Mouse (Mus musculus) kidney, embryonic 14.5 days (tissue): ENCODE measurements at regions not wholly inside any gene's neighbourhood (a gene's known extent, or its start where the extent isn't known, plus 50 kb on each side); places are given as distances from the start of the nearest gene placed in this dataset.

Experiments
- ATAC-seq: fragments of 200-750 bp; cut with Nextera tagmentation; 2 replicates; pipeline ENCODE4 v1.8.0; 2017; ENCODE audit warnings: moderate number of reproducible peaks, mild to moderate bottlenecking, moderate TSS enrichment, moderate library complexity; ENCODE audit not compliant: low FRiP score, low TSS enrichment
- H3K27ac ChIP-seq: fragments of 300-500 bp; sonication (generic); 2 replicates; pipeline ENCODE4 v1.5.1; 2014; ENCODE audit warnings: low read depth, mild to moderate bottlenecking, low read length, moderate library complexity, mixed read lengths
- H3K27me3 ChIP-seq: fragments of 300-500 bp; sonication (generic); 2 replicates; pipeline ENCODE4 v1.6.1; 2014; ENCODE audit warnings: mild to moderate bottlenecking, low read length; ENCODE audit not compliant: control insufficient read depth, insufficient read depth
- H3K36me3 ChIP-seq: fragments of 300-500 bp; sonication (generic); 2 replicates; pipeline ENCODE4 v1.6.1; 2014; ENCODE audit warnings: low read length, mixed read lengths; ENCODE audit not compliant: control insufficient read depth, insufficient read depth
- H3K4me1 ChIP-seq: fragments of 300-500 bp; sonication (generic); 2 replicates; pipeline ENCODE4 v1.6.1; 2014; ENCODE audit warnings: low read length, mixed read lengths; ENCODE audit not compliant: control insufficient read depth, insufficient read depth
- H3K4me2 ChIP-seq: fragments of 300-500 bp; sonication (generic); replicated peaks from 2 replicates; pipeline ENCODE4 v1.6.1; 2014; ENCODE audit warnings: low read depth, mild to moderate bottlenecking, low read length
- H3K4me3 ChIP-seq: fragments of 300-500 bp; sonication (generic); 2 replicates; pipeline ENCODE4 v1.5.1; 2014; ENCODE audit warnings: mild to moderate bottlenecking, low read length
- H3K9ac ChIP-seq: fragments of 300-500 bp; sonication (generic); 2 replicates; pipeline ENCODE4 v1.6.1; 2014; ENCODE audit warnings: low read depth, mild to moderate bottlenecking, low read length, moderate library complexity
- H3K9me3 ChIP-seq: fragments of 300-500 bp; sonication (generic); 2 replicates; pipeline ENCODE4 v1.6.1; 2016; ENCODE audit warnings: low read length; ENCODE audit not compliant: control insufficient read depth
- WGBS: fragments of 180-500 bp; shearing (Covaris S2); extraction: QIAGEN DNeasy Blood & Tissue Kit; methylation state at CpG from one replicate; pipeline ENCODE4 v1.1.7; 2014; 5-methylcytosine and 5-hydroxymethylcytosine counted together

DNA sequence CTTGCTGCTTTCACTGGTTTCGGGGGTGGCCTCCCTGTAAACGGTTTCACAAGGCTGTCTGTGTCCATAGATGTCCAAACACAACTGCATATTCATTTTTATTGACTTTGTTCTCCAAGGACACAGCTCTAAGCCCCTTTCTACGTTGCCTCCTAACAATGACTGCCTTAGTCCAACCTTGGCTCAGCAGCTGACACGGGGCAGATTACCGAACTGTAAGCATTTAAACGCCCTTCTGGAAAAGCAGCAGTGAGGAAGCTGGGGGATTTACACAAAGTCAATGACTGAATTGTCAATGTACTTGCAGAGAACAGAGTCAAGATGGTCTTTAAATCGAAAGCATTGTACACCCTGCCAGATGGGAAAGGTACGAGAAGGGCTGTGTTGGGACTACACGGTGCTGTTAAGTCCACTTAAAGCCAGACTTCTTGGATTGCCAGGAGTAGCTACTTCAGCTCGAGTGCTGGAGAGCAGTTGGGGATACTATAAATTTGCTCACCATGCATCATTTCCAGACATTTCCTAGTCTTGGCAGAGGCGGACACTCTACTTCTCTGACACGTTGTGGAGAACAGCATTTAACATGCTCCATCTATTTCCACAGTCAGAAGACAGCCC is 149.0 kb downstream of the Dact1 start:
- H3K9me3 ChIP-seq: no peaks in the 10 kb centered on the region
- 0 out of 2 replicates have a peak, but pooled peaks cover 2% of the 10 kb centered on the region for H3K4me1 ChIP-seq
- no peaks in the 10 kb centered on the region for H3K27me3 ChIP-seq
- WGBS: 64% methylated on average over 12 of the region's 12 CpGs
- ATAC-seq: no peak
- no peak overlapping the region for H3K4me2 ChIP-seq
- no peak overlapping the region for H3K4me3 ChIP-seq
- no peak overlapping the region for H3K9ac ChIP-seq
- no peaks in the 10 kb centered on the region for H3K36me3 ChIP-seq
- H3K27ac ChIP-seq: peak overlapping the region; percentile 56; the same call in 1 of the 2 replicates

DNA sequence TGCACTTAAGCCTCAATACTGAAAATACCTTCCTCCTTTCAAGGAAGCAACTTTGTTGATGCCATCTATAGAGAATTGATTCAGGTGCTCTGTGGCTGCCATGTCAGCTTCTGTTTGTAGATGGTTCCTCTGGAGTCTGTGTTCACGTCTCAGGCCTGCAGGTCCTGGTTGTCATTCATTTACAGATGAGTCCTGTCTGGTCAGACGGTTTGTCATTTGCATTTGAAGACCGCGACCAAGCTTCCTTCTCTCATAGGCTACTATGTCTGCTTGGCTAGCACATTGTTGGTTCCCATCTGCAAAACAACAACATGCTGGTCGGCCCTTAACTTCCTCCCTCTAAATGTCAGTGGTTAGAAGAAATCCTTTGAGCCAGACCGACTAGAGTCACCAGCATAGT is 151.0 kb downstream of the Dact1 start:
- H3K4me2 ChIP-seq: no peak overlapping the region
- no peak for ATAC-seq

DNA sequence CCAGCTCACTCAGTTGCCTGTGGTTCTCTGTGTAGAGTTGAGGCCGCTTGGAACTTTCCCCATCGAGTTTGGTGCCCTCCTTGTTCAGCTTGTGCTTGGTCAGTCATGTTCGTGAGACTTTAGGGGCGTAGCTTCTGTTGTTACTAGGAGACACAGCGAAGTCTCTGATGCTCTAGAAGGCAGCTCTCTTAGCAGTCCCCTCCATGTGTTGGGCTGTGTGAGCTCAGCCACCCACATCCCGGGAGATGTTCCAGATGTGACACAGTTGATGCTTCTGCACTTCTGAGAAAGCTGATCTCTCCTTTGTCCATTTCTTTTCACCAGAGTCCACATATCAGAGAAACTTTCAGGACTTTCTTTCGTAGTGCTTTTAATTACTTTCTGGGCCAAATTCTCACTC is 158.1 kb downstream of the Dact1 start:
- peak overlapping the region; percentile 47; the same call in 1 of the 2 replicates for H3K27ac ChIP-seq
- ATAC-seq: peak; percentile 74

More for the DNA sequence above, 151.0 kb downstream of the Dact1 start:
- WGBS: 66% methylated on average over 6 of the region's 6 CpGs
- Histone ChIP-seq H3K9ac (no peak overlapping the region), H3K36me3 (no peaks in the 10 kb centered on the region), H3K27ac (no peak overlapping the region), H3K27me3 (no peaks in the 10 kb centered on the region), H3K4me3 (no peak overlapping the region), H3K9me3 (no peaks in the 10 kb centered on the region), H3K4me1 (0 out of 2 replicates have a peak, but pooled peaks cover 2% of the 10 kb centered on the region)

GRCm38 (mm10) chr12:71468324-71468723 is 158.6 kb downstream of the Dact1 start:
- H3K27me3 ChIP-seq: no peaks in the 10 kb centered on the region
- no peak overlapping the region for H3K9ac ChIP-seq
- WGBS: 56% methylated on average over 6 of the region's 6 CpGs
- no peaks in the 10 kb centered on the region for H3K9me3 ChIP-seq
- H3K27ac ChIP-seq: peak overlapping the region; percentile 53; the same call in 1 of the 2 replicates
- H3K4me2 ChIP-seq: no peak overlapping the region
- no peaks in the 10 kb centered on the region for H3K36me3 ChIP-seq
- peaks cover 9% of the 10 kb centered on the region; the same call in 1 of the 2 replicates for H3K4me1 ChIP-seq
- no peak overlapping the region for H3K4me3 ChIP-seq
- ATAC-seq: 0 out of 2 replicates have a peak, but pooled peaks have one; percentile 28

More for the DNA sequence above, 158.1 kb downstream of the Dact1 start:
- Histone ChIP-seq H3K27me3 (no peaks in the 10 kb centered on the region), H3K36me3 (no peaks in the 10 kb centered on the region), H3K4me2 (no peak overlapping the region), H3K9me3 (no peaks in the 10 kb centered on the region), H3K4me1 (peaks cover 9% of the 10 kb centered on the region; the same call in 1 of the 2 replicates), H3K9ac (no peak overlapping the region), H3K4me3 (no peak overlapping the region)
- WGBS: 59% methylated on average over 7 of the region's 7 CpGs

DNA sequence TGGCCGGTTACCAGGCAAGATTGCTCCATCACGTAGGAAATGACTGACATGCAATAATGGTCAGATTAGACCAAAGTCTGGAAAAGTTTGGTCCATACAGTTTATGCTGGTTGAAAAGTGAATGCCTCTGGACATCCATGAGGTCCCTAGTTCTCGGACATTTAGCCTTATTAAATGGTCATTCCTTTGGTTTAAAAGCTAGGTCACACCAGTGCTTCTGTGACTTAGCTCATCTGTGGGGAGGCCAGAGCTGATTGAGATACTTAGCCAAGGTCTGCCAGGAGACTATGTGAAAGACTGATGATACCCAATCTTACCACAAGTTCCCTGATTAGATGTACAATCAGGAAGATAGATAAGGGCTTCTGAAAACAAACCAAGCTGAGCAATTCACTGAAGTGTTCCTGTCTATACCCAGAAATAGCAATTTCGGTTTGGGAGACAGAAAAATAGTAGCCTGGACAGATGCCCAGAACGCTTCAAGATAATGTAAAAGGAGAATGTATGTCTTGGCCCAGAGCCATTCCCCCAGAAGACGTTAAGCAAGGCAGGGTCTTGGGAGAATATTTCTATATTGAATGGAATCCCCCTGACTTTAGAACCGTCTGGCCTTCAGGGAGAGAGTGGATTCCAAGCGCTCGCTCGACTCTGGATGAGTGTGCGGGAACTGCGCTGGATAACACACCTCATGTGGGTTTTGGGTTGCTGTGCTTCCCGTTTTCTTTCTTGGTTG is 161.5 kb downstream of the Dact1 start:
- ATAC-seq: peak; percentile 74

DNA sequence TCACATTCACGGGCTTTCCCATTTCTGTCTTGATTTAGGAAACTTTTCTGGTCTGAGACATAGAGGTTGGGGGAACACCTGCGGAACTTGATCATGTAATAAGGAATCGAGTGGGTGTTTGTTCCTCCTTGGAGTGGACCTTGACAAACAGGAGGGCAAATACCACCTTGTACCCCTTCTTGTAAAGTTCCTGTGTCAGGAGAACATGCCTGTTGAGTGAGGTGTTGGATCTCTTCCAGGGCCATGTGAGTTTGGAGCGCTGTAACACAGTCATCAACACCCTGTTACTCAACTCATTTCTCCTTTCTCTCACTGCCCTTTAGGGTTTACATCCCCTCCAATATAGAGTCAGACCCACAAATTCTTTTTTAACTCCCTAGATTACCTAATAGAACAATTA is 162.0 kb downstream of the Dact1 start:
- Histone ChIP-seq H3K4me1 (peaks cover 9% of the 10 kb centered on the region; the same call in 1 of the 2 replicates), H3K9ac (no peak overlapping the region), H3K4me2 (no peak overlapping the region), H3K27ac (peak overlapping the region; percentile 25; the same call in 1 of the 2 replicates), H3K4me3 (no peak overlapping the region), H3K27me3 (no peaks in the 10 kb centered on the region), H3K9me3 (no peaks in the 10 kb centered on the region), H3K36me3 (no peaks in the 10 kb centered on the region)
- no peak for ATAC-seq
- WGBS: 70% methylated on average over 4 of the region's 4 CpGs

More for the DNA sequence above, 161.5 kb downstream of the Dact1 start:
- Histone ChIP-seq H3K9ac (no peak overlapping the region), H3K36me3 (no peaks in the 10 kb centered on the region), H3K4me3 (no peak overlapping the region), H3K4me1 (peaks cover 9% of the 10 kb centered on the region; the same call in 1 of the 2 replicates), H3K9me3 (no peaks in the 10 kb centered on the region), H3K27ac (peak overlapping the region; percentile 66; the same call in 1 of the 2 replicates), H3K27me3 (no peaks in the 10 kb centered on the region), H3K4me2 (no peak overlapping the region)
- 53% methylated on average over 13 of the region's 13 CpGs for WGBS

GRCm38 (mm10) chr12:71476238-71476637 is 166.6 kb downstream of the Dact1 start:
- 79% methylated on average over 4 of the region's 4 CpGs for WGBS
- no peak for ATAC-seq

DNA sequence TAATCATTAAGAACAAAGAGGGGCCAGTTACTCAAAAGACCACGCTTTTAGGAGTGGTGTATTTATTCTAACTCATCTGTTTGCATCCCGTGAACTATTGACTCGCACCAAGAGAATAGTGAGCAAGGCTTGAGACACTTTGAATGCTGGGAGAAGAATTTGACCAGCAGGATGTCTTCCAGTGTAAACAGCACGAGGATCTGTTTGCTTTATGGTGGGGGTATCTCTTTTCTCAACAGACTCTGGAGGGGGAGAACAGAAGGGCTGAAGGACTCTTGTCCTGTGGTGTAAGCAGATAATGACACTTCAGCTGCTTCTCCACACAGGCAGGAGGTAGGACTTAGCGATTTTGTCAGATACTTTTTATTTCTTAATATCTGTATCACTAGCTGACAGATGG is 168.0 kb downstream of the Dact1 start:
- Histone ChIP-seq H3K9ac (no peak overlapping the region), H3K27ac (no peak overlapping the region), H3K36me3 (no peaks in the 10 kb centered on the region), H3K4me3 (no peak overlapping the region), H3K4me1 (peaks cover 9% of the 10 kb centered on the region; the same call in 1 of the 2 replicates), H3K4me2 (no peak overlapping the region), H3K9me3 (no peaks in the 10 kb centered on the region), H3K27me3 (no peaks in the 10 kb centered on the region)
- ATAC-seq: no peak
- WGBS: 44% methylated on average over 5 of the region's 5 CpGs

More at GRCm38 (mm10) chr12:71476238-71476637, 166.6 kb downstream of the Dact1 start:
- no peaks in the 10 kb centered on the region; the same call in 1 of the 2 replicates for H3K4me1 ChIP-seq
- H3K4me3 ChIP-seq: no peak overlapping the region
- no peaks in the 10 kb centered on the region for H3K36me3 ChIP-seq
- H3K9ac ChIP-seq: no peak overlapping the region
- no peak overlapping the region for H3K4me2 ChIP-seq
- no peak overlapping the region for H3K27ac ChIP-seq
- no peaks in the 10 kb centered on the region for H3K9me3 ChIP-seq
- H3K27me3 ChIP-seq: no peaks in the 10 kb centered on the region

DNA sequence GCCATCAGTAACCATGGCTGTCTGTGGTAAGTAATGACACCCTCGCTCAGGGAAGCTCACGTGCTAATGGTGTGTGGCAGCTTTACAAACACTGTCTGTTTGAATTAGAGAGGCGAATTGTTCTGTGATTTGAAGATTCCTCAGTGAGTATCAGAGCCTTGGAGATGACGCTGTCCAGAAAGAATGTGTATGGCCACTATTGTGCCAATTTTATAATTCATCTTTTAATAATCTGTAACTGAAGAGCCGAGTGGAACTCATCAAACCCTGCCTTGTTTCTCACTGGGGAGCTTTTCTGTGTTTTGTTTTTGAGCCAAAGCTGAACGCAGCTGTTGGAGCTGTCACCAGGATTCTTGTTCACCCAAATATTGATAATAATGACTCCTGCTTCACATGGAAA is 171.7 kb downstream of the Dact1 start:
- Histone ChIP-seq H3K4me2 (no peak overlapping the region), H3K36me3 (no peaks in the 10 kb centered on the region), H3K4me1 (peaks cover 12% of the 10 kb centered on the region; the same call in 1 of the 2 replicates), H3K4me3 (no peak overlapping the region), H3K27me3 (no peaks in the 10 kb centered on the region), H3K9ac (no peak overlapping the region), H3K9me3 (no peaks in the 10 kb centered on the region), H3K27ac (peak overlapping the region; percentile 62; the same call in 1 of the 2 replicates)
- WGBS: 60% methylated on average over 6 of the region's 6 CpGs
- no peak for ATAC-seq
